Mouse (Mus musculus) lung, embryonic 16.5 days (tissue): Measurements from ENCODE around the gene Irf7. TPM values are rescaled to one million over a fixed set of nuclear protein-coding genes. Genes with fewer than 3 reads are reported as not detected.

ENCODE experiments used
- ATAC-seq: fragments of 200-750 bp; cut with Nextera tagmentation; 2 replicates; pipeline ENCODE4 v1.8.0; 2017; ENCODE audit warnings: low read depth, mild to moderate bottlenecking, moderate library complexity
- H3K27ac ChIP-seq: fragments of 300-500 bp; sonication (generic); 2 replicates; pipeline ENCODE4 v1.5.1; 2014; ENCODE audit warnings: mild to moderate bottlenecking, control low read depth, low read length
- H3K27me3 ChIP-seq: fragments of 300-500 bp; sonication (generic); 2 replicates; pipeline ENCODE4 v1.6.1; 2014; ENCODE audit warnings: low read depth, low read length, mixed read lengths; ENCODE audit not compliant: control insufficient read depth, insufficient read depth
- H3K36me3 ChIP-seq: fragments of 300-500 bp; sonication (generic); 2 replicates; pipeline ENCODE4 v1.6.1; 2014; ENCODE audit warnings: low read length; ENCODE audit not compliant: control insufficient read depth, insufficient read depth
- H3K4me1 ChIP-seq: fragments of 300-500 bp; sonication (generic); replicated peaks from 2 replicates; pipeline ENCODE4 v1.6.1; 2014; ENCODE audit warnings: low read length, mixed read lengths; ENCODE audit not compliant: control insufficient read depth, insufficient read depth
- H3K4me2 ChIP-seq: fragments of 300-500 bp; sonication (generic); 2 replicates; pipeline ENCODE4 v1.6.1; 2014; ENCODE audit warnings: low read depth, low read length, control low read depth
- H3K4me3 ChIP-seq: fragments of 300-500 bp; sonication (generic); 2 replicates; pipeline ENCODE4 v1.5.1; 2014; ENCODE audit warnings: mild to moderate bottlenecking, low read length, control low read depth
- H3K9ac ChIP-seq: fragments of 300-500 bp; sonication (generic); 2 replicates; pipeline ENCODE4 v1.6.1; 2014; ENCODE audit warnings: low read length, control low read depth
- H3K9me3 ChIP-seq: fragments of 300-500 bp; sonication (generic); 2 replicates; pipeline ENCODE4 v1.6.1; 2016; ENCODE audit warnings: low read length; ENCODE audit not compliant: control insufficient read depth
- WGBS: fragments of 180-500 bp; shearing (Covaris S2); extraction: QIAGEN DNeasy Blood & Tissue Kit; methylation state at CpG from one replicate; pipeline ENCODE4 v1.1.7; 2014; 5-methylcytosine and 5-hydroxymethylcytosine counted together
- polyA plus RNA-seq: library from polyadenylated mRNA; unstranded; fragments of >200 nt; fragmentation: Nextera tagmentation; extraction: Ambion mirVana; gene quantifications from 2 replicates; pipeline ENCODE4 v1.2.1, GENCODE M21; 2015

Irf7 gene
- polyA plus RNA-seq, 1 experiment from 2014 or later = 3.4 TPM

DNA sequence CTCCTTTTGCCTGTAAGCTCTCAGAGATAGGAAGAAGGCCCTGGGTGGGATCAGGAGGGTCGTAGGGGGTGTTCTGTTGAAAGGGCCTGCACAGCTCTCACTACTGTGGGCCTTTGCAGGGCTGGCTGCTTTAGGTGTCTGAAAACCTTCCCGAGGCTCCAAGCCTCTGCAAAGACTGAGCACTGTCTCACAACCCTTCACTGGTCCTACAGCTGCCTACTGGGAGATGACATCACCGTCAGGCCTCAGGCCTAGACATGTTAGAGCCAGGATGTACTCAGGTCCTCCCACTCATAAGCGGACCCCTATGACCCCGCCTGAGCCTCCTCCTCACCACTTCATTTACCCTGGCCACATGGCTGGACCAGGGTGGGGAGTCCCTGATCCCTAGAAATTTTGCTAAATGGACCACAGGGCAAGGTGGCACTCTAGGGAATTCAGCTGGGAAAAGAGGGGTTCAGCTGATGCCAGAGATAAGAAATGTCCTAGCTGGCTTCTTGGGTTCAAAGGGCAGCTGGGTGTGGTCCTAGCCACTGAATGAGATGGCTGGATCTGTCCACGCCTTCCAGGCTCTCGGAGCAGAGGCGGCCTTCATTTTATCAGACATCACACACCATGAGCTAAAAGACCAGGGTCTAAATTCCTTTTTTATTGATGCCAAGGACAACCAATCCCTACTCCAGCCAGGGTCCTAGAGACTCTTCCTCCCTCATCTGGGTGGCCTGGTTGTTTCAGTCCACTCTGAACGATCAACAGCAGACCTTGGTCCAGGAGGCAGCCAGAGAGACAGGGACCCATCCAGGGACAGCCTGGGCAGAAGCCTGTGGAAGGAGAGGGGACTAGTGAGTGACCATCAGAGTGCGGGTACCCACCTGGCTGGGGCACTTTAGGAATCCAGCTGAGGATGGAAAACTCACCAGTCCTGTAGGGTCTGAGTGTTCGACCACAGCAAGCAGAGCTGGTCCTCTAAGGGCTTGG is 11.7 kb upstream of the Irf7 start:
- H3K4me1 ChIP-seq = peaks cover 12% of the 10 kb centered on the region; the same call in 1 of the 2 replicates
- no peaks in the 10 kb centered on the region for H3K36me3 ChIP-seq
- peaks cover 2% of the 10 kb centered on the region; the same call in 1 of the 2 replicates for H3K27me3 ChIP-seq
- H3K4me2 ChIP-seq = peak overlapping the region; percentile 96; the same call in 1 of the 2 replicates
- no peak overlapping the region for H3K9ac ChIP-seq
- no peak overlapping the region for H3K4me3 ChIP-seq
- peak; percentile 18; the same call in 1 of the 2 replicates for ATAC-seq
- H3K27ac ChIP-seq = no peak overlapping the region
- WGBS = 77% methylated on average over 11 of the region's 11 CpGs
- no peaks in the 10 kb centered on the region for H3K9me3 ChIP-seq

GRCm38 (mm10) chr7:141276546-141276945 is 10.3 kb upstream of the Irf7 start, which contains the start of gene Cdhr5:
TSS of gene Cdhr5 (minus strand) at chr7:141276786.
- ATAC-seq = no peak
- Histone ChIP-seq H3K27me3 (peaks cover 2% of the 10 kb centered on the region; the same call in 1 of the 2 replicates), H3K4me2 (no peak within 1 kb of the TSS), H3K9me3 (no peaks in the 10 kb centered on the region), H3K9ac (no peak within 1 kb of the TSS), H3K4me1 (peaks cover 12% of the 10 kb centered on the region; the same call in 1 of the 2 replicates), H3K27ac (no peak within 1 kb of the TSS), H3K4me3 (no peak within 1 kb of the TSS), H3K36me3 (no peaks in the 10 kb centered on the region)
- WGBS = 64% methylated on average over 11 of the region's 11 CpGs

- peaks cover 2% of the 10 kb centered on the region; the same call in 1 of the 2 replicates for H3K27me3 ChIP-seq
- no peak overlapping the region for H3K4me2 ChIP-seq
- no peak overlapping the region for H3K9ac ChIP-seq
- WGBS = 80% methylated on average over 9 of the region's 9 CpGs
- H3K4me3 ChIP-seq = no peak overlapping the region
- ATAC-seq = no peak
- H3K9me3 ChIP-seq = no peaks in the 10 kb centered on the region
- H3K4me1 ChIP-seq = peaks cover 12% of the 10 kb centered on the region; the same call in 1 of the 2 replicates
- no peaks in the 10 kb centered on the region for H3K36me3 ChIP-seq
- no peak overlapping the region for H3K27ac ChIP-seq
Observed at GRCm38 (mm10) chr7:141275356-141275755, 9.1 kb upstream of the Irf7 start.

DNA sequence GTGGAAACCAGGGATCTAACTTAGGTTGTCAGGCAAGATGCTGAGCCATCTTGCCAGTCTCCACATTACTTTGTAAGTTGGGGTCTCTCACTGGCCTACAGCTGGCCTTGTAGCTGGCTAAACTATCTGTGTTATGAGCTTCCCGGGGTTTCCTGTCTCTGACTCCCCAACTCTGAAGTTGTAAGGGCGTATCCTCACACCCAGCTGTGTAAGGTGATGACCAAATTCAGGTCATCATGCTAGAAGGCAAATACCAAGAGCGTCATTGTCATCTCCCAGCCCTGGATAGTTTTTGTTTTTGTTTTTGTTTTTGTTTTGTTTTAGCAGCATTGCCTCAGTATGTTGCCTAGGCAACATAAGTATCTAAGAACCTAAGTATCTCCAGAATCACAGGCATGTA is 4.3 kb upstream of the Irf7 start:
- Histone ChIP-seq H3K9me3 (no peaks in the 10 kb centered on the region), H3K36me3 (no peaks in the 10 kb centered on the region), H3K4me2 (no peak overlapping the region), H3K9ac (no peak overlapping the region), H3K27me3 (no peaks in the 10 kb centered on the region), H3K27ac (no peak overlapping the region), H3K4me3 (no peak overlapping the region), H3K4me1 (peaks cover under 1% of the 10 kb centered on the region)
- WGBS = 84% methylated on average over 3 of the region's 3 CpGs
- ATAC-seq = no peak

- Histone ChIP-seq H3K27me3 (no peaks in the 10 kb centered on the region), H3K4me2 (peak overlapping the region; percentile 30; the same call in 1 of the 2 replicates), H3K4me1 (peaks cover 6% of the 10 kb centered on the region), H3K27ac (no peak overlapping the region), H3K9me3 (no peaks in the 10 kb centered on the region), H3K36me3 (no peaks in the 10 kb centered on the region), H3K9ac (no peak overlapping the region), H3K4me3 (0 out of 2 replicates have a peak overlapping the region, but pooled peaks have one; percentile 3)
- no peak for ATAC-seq
- WGBS = 68% methylated on average over 14 of the region's 14 CpGs
Observed at GRCm38 (mm10) chr7:141269273-141269545, 2.9 kb upstream of the Irf7 start.

GRCm38 (mm10) chr7:141268466-141269272 is 2.4 kb upstream of the Irf7 start:
- Histone ChIP-seq H3K9me3 (no peaks in the 10 kb centered on the region), H3K4me2 (peak overlapping the region; percentile 30; the same call in 1 of the 2 replicates), H3K27me3 (no peaks in the 10 kb centered on the region), H3K4me1 (peaks cover 6% of the 10 kb centered on the region), H3K4me3 (0 out of 2 replicates have a peak overlapping the region, but pooled peaks have one; percentile 3), H3K36me3 (no peaks in the 10 kb centered on the region; the same call in 1 of the 2 replicates), H3K9ac (no peak overlapping the region), H3K27ac (no peak overlapping the region)
- ATAC-seq = 0 out of 2 replicates have a peak, but pooled peaks have one; percentile 11
- WGBS = 61% methylated on average over 24 of the region's 24 CpGs

- H3K9me3 ChIP-seq = no peaks in the 10 kb centered on the region
- no peaks in the 10 kb centered on the region for H3K27me3 ChIP-seq
- 32% methylated on average over 11 of the region's 11 CpGs for WGBS
- H3K4me2 ChIP-seq = peak overlapping the region; percentile 90
- H3K36me3 ChIP-seq = peaks cover 28% of the 10 kb centered on the region
- peak; percentile 13 for ATAC-seq
- peaks cover 6% of the 10 kb centered on the region for H3K4me1 ChIP-seq
- H3K9ac ChIP-seq = peak overlapping the region; percentile 75
- peak overlapping the region; percentile 70; the same call in 1 of the 2 replicates for H3K4me3 ChIP-seq
- no peak overlapping the region for H3K27ac ChIP-seq
Observed at GRCm38 (mm10) chr7:141265411-141265738, 906 bp downstream of the Irf7 start.

DNA sequence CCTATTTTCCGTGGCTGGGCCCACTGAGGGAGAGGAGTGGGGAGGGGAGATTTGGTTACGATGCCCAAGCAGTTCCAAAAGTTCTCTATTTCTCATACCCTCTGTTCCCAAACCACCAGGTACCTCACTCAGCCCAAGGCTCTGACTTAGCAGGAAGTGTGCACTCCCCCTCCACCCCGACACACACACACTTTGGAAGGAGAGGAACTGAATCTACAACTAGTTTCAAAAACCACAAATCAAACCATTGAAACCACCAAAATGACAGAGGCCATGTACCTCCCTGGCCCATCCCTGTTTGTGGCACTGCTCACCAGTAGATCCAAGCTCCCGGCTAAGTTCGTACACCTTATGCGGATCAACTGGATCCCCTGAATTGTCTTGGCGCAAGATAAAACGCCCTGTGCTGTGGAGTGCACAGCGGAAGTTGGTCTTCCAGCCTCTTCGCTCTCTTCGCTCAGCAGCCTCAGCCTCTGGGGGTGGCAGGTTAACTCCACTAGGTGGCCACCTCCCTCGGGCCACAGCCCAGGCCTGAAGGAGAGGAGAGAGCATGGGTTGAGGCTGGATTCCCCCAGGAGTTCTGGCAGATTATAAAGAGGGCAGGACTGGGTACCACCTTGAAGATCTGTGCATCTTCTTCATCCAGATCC is 1.4 kb downstream of the Irf7 start:
- Histone ChIP-seq H3K9ac (no peak overlapping the region), H3K4me2 (peak overlapping the region; percentile 90), H3K27me3 (no peaks in the 10 kb centered on the region), H3K36me3 (peaks cover 31% of the 10 kb centered on the region), H3K4me3 (no peak overlapping the region; the same call in 1 of the 2 replicates), H3K27ac (no peak overlapping the region), H3K9me3 (no peaks in the 10 kb centered on the region), H3K4me1 (peaks cover 6% of the 10 kb centered on the region)
- ATAC-seq = peak; percentile 51; the same call in 1 of the 2 replicates
- 28% methylated on average over 12 of the region's 12 CpGs for WGBS
